Mouse (Mus musculus) kidney, adult 10 weeks (tissue): ENCODE data around the gene Bst2. TPM values are rescaled to one million over a fixed set of nuclear protein-coding genes. Genes with fewer than 3 reads are reported as not detected.

Source experiments
- polyA plus RNA-seq: library from polyadenylated mRNA; stranded (reverse); fragments of 350-450 nt; fragmentation: Illumina TruSeq; extraction: RNeasy Lipid Tissue Mini Kit (QIAGEN cat#74804); gene quantifications from one replicate; pipeline ENCODE4 v1.2.3, GENCODE M21; 2014; ENCODE audit warnings: low read depth, low replicate concordance

Gene Bst2
- polyA plus RNA-seq: 2.2 TPM

DNA sequence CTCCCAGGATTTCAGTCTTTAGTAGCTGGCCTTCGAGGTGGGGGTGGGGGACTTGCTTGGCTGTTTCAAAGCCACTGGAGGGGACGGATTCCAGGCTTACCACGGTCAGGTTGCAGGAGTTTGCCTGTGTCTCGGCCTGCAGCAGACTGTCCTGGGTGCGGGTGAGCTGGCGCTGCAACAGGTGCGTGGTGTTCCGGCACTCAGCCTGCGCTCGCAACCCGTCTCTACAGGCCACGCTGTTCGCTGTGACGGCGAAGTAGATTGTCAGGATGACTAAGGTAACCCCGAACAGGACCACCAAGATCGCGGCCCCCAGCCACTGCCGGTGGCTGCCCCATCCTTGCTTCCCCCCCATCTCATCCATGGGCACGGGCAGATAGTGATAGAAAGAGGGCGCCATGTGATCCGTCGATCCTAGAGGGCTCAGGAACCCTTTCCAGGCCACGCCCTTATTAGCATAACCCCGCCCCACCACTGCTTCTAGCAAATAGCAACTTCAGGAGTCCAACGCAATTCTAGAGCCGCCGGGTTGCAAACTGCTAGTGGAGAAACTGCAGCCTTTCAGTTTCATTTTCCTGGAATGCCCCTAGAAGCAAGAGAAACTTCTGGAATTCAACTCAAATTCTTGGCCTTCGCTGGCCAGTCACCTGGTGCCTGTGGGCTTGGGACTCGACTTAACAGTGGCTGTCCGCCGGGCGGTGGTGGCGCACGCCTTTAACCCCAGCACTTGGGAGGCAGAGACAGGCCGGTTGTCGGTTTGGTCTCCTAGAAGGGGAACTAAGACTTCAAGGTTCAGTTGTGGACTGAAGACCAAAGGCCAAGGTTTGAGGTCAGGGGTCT, at the start of gene Bst2:
Bst2 (minus strand) TSS at position 429 of the 840 bp plus-strand sequence.

DNA sequence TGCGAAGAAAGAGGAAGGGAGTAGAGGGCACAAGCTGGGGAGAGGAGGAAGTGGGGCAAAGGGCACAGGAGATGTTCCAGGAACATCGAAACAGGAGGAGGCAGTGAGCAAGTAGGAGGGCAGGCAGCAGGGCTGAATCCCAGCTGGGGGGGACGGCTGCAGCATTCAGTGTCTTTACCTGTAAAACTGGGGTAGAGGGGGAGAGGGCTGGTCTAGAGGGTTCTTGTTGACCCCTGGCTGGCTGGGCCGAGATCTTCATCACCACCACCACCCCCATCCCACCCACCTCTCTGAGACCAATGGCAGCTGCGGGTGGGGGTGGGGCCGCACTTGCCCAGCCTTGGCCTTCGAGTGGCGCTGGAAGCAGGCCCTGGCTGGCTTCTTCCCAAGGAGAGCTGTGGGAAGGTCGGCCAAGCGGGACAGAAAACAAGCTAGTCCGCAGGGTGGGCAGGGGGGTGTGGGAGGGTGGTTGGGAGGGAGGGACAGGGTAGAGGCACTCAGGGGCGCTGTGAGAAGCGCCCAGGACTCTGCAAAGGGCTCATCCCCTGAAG, 31.2 kb upstream of the Bst2 start, which contains the start of gene Slc27a1:
Slc27a1 (plus strand) TSS at position 496 of the 551 bp plus-strand sequence.

DNA sequence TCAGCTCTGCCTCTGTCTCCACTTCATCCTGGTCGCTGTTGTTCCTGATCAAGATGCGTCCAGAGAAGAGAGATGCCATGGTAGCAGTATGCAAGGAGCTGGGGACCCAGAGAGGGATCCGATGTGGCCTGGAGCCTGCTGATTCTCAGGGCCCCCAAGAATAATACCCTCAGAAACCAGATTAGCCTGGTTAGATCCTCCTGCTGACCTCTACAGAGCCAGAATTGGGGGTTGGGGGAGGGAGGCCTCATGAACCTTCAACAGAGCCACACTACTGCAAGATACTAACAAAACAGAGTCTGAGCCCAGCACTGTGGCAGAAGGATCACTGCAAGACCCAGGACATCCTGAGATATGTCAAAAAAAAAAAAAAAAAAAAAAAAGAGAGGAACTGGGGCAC, 29.2 kb upstream of the Bst2 start, which contains the start of gene Nxnl1:
Nxnl1 (minus strand) TSS at position 101 of the 400 bp plus-strand sequence.

DNA sequence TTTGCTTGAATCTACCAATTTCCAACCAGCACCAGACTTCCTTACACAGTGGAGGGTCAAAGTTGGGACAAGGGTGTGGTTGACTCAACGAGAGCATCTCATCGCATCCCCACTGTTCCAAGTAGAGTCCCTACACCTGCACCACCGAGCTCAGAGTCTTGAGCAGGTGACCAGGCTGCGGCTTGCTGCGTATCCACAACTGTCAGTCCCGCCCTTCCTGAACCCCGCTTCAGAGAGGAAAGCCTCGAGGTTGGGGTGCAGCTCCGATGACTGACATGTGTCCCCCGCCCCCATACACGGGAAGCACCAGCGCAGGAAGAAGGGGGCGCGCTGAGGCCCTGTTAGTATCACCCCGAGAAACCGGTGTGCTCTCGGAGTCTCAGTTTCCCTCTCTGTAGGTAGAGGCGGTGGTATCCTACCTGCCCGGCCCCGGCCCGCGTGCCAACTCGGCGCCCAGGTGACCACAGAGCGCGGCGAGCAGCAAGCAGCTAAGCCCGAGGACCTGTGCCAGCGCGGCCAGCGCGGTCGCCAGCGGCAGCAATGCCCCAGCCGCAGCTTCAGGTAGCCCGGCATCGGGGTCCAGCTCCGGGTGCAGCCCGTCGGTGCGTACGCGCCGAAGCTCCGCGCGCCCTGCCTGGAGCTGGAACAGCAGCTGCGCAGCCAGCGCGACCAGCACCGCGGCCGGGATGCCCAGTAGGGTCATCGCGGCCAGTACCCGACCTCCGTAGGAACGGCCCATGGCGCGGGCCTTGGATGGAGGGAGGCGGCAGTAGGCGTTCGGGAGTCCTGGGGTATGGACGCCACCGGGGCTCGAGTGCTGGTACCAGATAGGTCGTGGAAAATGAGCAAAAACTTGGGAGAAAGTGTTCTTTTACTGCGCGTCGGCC, 21.1 kb upstream of the Bst2 start, which contains the start of gene Tmem221:
Tmem221 (minus strand) TSS at position 801 of the 887 bp plus-strand sequence.

DNA sequence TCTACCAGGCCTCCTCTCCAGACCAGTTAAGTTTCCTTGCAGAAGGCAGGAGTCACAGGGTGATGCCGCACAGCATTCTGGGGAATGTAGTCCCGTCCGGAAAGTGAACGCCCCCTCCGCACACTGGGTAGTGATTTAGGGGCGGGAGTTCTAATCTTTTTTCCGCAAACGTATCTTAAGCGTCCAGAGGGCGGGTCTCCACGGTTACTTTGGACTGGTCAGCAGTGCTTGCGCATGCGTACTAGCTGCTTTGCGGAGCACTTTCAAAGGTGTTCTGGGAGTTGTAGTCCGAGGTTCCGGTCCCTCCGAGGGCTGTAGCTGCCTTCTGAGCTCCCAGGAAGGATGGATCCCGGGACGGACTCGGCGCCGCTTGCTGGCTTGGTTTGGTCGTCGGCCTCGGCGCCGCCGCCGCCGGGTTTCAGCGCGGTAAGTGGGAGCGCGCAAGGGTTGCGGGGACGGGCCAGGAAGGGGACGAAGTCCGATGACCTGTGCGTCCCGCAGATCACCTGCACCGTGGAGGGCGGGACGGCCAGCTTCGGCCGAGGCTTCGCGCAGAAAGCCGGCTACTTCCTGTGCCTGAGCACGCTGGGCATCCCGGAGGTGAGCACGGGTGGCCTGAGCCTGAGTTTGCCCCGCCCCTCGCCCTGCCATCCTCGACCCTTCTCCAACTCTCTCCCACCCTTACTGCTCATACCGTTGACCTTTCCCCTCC, 5.5 kb upstream of the Bst2 start, which contains the start of gene Mvb12a:
Mvb12a (plus strand) TSS at position 291 of the 712 bp plus-strand sequence.

DNA sequence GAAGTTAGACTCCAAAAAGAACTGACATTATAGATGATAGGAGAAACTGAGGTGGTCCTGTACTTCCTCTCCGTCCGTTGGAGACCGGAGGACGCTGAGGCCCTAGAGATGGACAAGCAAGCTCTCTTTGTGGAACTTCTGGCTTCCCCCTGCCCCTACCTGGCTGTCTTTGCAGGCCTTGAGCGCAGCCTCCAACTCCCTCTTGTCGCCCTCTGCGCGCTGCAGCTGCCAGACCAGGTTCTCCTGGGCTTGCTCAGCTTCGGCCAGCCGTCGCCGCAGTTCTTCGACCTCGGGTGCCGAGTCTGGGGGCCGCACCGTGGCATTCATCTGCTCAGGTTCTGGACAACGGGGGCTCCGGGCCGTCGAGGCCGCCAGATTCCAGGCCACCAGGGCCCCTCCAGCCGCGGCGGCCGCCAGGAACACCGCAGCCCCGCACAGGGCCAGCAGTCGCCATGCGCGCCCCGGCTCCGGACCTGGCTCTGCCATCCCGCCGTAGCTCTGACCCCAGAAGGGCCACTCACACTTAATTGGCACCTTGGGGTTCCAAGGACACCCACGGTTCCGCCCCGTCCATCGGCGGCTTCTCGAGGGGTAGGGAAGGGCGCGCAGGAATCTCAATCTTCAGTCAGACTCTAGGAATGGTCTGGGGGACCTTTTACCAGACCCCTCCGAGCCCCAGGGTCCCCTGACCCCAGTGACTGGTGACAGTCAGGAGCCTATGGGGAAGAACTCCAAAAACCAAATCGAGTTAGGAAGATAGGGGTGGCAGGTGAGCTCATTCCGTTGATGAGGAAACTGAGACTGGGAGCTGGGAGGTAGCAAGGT, 11.8 kb downstream of the Bst2 start, which contains the start of gene Ccdc194:
Ccdc194 (minus strand) TSS at position 486 of the 825 bp plus-strand sequence.

DNA sequence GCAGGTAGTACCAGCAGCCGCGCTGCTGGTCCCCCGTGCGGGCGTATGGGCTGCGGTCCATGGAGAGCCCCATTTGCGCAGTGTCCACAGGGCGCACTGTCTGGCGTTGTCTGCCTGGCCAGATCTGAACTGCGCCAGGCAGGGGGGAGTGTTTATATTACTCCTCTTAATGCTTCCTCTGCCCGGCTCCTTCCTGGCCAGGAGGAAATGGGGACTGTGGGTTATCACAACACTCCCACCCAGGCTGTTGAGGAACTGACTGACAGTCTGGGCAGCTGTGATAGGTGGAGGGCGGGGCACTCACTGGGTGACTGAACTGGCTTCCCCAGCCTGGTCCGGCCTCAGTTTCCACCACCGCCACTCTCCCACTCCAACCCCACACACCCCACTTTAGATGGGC, 25.6 kb downstream of the Bst2 start, which contains the start of gene Plvap:
Plvap (minus strand) TSS at position 109 of the 400 bp plus-strand sequence.

DNA sequence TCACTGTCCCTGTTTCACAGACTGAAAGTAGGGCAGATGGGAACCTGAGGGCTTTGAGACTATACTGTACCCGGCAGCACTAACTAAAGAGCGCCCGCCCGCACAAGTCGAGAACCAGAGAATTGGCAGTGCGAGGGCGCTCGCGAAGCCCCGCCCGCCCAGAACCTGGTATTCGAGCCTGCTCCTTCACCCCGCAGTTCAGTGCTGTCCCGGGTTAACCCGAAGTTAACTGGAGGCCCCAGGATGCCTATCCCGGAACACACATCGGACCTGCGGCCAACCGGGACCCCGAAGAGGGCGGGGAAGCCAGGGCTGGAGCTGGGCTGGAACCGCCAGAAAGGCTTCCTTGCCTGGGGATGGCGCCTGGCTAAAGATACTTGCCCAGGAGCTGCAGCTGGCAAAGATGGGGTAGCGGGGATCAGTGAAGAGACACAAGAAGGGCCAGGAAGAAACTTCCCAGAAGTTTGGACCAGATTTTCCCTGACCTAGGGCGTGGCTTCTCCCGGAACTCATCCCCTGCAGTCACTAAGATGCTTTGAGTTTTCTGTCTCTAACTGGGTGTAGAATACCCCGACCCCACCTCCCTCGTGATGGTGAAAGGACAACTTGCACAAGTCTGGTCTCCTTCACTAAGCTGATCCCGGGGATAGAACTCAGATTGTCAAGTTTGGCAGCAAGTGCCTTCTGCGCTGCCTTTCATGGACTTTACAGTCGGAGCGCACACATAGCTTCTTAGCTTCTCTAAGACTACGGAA, 49.4 kb downstream of the Bst2 start, which contains the start of gene Gtpbp3:
Gtpbp3 (plus strand) TSS at position 413 of the 755 bp plus-strand sequence.

DNA sequence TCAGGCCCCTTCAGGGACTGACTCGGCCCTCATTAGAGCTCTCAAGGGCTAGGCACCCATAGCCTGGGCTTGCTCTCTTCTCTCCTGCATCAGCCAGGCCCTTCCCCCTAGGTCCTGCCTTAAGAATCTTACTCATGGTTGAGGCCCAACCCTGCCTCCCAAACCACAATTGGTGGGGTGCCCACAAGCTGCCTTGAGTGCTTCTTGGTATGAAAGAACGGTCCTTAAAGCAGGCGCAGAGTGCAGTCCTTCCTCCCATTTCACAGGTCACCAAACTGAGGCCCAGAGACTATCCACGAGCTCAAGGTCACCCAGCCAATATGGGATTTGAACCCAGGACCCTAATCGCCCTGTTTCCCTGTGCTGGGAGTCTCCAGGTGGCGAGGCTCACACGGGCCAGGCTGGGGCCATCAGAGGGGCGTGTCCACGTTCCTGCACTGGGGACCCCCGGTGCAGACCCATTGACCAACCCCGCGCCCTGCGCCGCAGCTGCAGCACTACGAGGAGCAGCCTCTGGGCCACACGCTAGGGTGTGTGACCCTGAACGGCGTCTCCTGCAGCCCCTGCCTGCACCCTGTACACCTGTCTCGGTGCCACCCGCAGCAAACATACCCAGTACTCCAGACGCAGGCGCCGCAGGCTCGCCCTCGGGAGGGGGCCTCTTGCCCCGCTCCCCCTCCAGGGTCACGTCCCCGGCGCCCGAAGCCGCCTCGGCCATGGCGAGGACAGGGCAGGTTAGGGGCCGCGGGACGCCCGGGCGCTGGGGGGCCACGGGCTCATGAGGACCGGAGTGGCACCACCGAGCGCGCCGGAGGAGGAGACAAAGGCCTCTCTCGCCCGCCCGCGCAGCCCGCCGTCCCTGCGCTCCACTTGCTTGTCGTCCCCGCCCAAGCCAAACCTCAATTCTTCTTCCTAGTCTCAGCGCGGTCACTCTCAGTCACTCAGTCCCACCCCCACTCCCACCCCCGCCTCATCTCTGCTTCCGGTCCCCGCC, 51.8 kb downstream of the Bst2 start, which contains the start of gene Ano8:
Ano8 (minus strand) TSS at position 822 of the 994 bp plus-strand sequence.

Other genes starting within 250 kb of the Bst2 start
- gene Use1, start 170.6 kb downstream of the Bst2 start, polyA plus RNA-seq: 2.1 TPM
- gene Ocel1, start 166.2 kb downstream of the Bst2 start, polyA plus RNA-seq: 2.1 TPM
- 2.5 TPM for gene Nr2f6, start 155.5 kb downstream of the Bst2 start, polyA plus RNA-seq
- gene Ushbp1, start 141.7 kb downstream of the Bst2 start, polyA plus RNA-seq: 0.89 TPM
- 17.8 TPM for gene Babam1, start 140.6 kb downstream of the Bst2 start, polyA plus RNA-seq
- not detected for gene Ankle1, start 131.4 kb downstream of the Bst2 start, polyA plus RNA-seq
- 0.77 TPM for gene Abhd8, start 73.8 kb downstream of the Bst2 start, polyA plus RNA-seq
- 16.9 TPM for gene Mrpl34, start 72.5 kb downstream of the Bst2 start, polyA plus RNA-seq
- 1.3 TPM for gene Dda1, start 68.3 kb downstream of the Bst2 start, polyA plus RNA-seq
- gene Ano8, start 51.5 kb downstream of the Bst2 start, polyA plus RNA-seq: 0.85 TPM
- 1.4 TPM for gene Gtpbp3, start 49.4 kb downstream of the Bst2 start, polyA plus RNA-seq
- 6.2 TPM for gene Plvap, start 25.7 kb downstream of the Bst2 start, polyA plus RNA-seq
- gene Ccdc194, start 11.7 kb downstream of the Bst2 start, polyA plus RNA-seq: not detected
- gene Mvb12a, start 5.5 kb upstream of the Bst2 start, polyA plus RNA-seq: 1.8 TPM
- gene Tmem221, start 21.4 kb upstream of the Bst2 start, polyA plus RNA-seq: 2.3 TPM
- gene Nxnl1, start 29.1 kb upstream of the Bst2 start, polyA plus RNA-seq: 0.20 TPM
- gene Slc27a1, start 31.4 kb upstream of the Bst2 start, polyA plus RNA-seq: 1.6 TPM
- gene Pgls, start 54.7 kb upstream of the Bst2 start, polyA plus RNA-seq: 0.20 TPM
- gene Fam129c, start 60.2 kb upstream of the Bst2 start, polyA plus RNA-seq: not detected
- gene Colgalt1, start 73.5 kb upstream of the Bst2 start, polyA plus RNA-seq: 26.0 TPM
- not detected for gene Unc13a, start 134.3 kb upstream of the Bst2 start, polyA plus RNA-seq
- not detected for gene Jak3, start 138.8 kb upstream of the Bst2 start, polyA plus RNA-seq
- not detected for gene Insl3, start 151.8 kb upstream of the Bst2 start, polyA plus RNA-seq
- gene B3gnt3, start 164.3 kb upstream of the Bst2 start, polyA plus RNA-seq: 2.9 TPM
- gene Fcho1, start 188.3 kb upstream of the Bst2 start, polyA plus RNA-seq: not detected